Mouse (Mus musculus): ENCODE results near the gene Kcnh7. TPM values are rescaled to one million over a fixed set of nuclear protein-coding genes. Genes with fewer than 3 reads are reported as not detected.

Kcnh7 gene
- total RNA-seq, 2 experiments from 2014 or later = not detected

- DNase-seq (ENCODE audit: low spot score in 2 of 2) = no peak
Measured at GRCm38 (mm10) chr2:62651890-62652289, 532.2 kb downstream of the Kcnh7 start.

GRCm38 (mm10) chr2:62646671-62647289 is 537.3 kb downstream of the Kcnh7 start:
- DNase-seq (ENCODE audit: low spot score in 2 of 2) = no peak

GRCm38 (mm10) chr2:62646014-62646645 is 538.0 kb downstream of the Kcnh7 start, which contains the start of gene Ifih1:
Gene Ifih1 (minus strand): TSS chr2:62646255.
- peak; percentile 59 to 63 for DNase-seq (ENCODE audit: low spot score in 2 of 2)

- DNase-seq (ENCODE audit: low spot score in 2 of 2) = peak in 1 of 2 experiments; percentile 24
Measured at GRCm38 (mm10) chr2:62645475-62645874, 538.6 kb downstream of the Kcnh7 start.

GRCm38 (mm10) chr2:62644891-62645290 is 539.2 kb downstream of the Kcnh7 start:
- DNase-seq (ENCODE audit: low spot score in 2 of 2) = no peak
